In the genomic region with DNA sequence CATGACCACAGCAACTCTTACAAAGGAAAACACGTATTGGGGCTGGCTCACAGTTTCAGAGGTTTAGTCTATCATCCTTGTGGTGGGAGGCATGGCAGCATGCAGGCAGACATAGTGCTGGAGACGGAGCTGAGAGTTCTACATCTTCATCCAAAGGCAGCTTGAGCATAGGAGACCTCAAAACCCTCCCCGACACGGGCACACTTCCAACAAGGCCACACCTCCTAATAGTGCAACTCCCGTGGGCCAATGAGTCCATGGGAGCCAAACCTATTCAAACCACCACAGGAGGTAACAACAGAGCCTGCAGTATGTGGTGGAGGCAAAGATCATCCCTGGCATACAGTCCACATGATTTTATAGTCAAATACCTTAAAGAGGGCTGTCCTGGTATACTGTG, we compare ENCODE assay signal across 21 mouse cellular contexts.
"Had no signal": no experiment of that assay in that cellular context is flagged by ENCODE, and none has a peak within 500 bp of the region (broad histone marks: within the 10 kb centered on the region; RNA-seq: fewer than 3 reads in every experiment).

No protein-coding gene starts in this region.

- H3K9me3 ChIP-seq: heart, embryonic 10.5 days; hindbrain, embryonic 13.5 days; hindbrain, embryonic 15.5 days; limb, embryonic 13.5 days; limb, embryonic 15.5 days; liver, embryonic 12.5 days had no signal

- H3K36me3 ChIP-seq: hindbrain, embryonic 13.5 days; hindbrain, embryonic 15.5 days; limb, embryonic 13.5 days; limb, embryonic 15.5 days; liver, embryonic 12.5 days had no signal

- DNase-seq: gastrocnemius, postnatal 14 days; gastrocnemius, postnatal 36 days; heart, adult 18-20 months; heart, postnatal 36 days; kidney, adult 11 months; kidney, adult 8-10 months; kidney, postnatal 14 days; kidney, postnatal 36 days; layer of hippocampus, adult 9-11 months; layer of hippocampus, postnatal 36 days; left cerebral cortex, postnatal 4 days had no signal

- H3K4me1 ChIP-seq: hindbrain, embryonic 13.5 days; hindbrain, embryonic 15.5 days; limb, embryonic 13.5 days had no signal

- H3K27ac ChIP-seq: heart, embryonic 10.5 days; hindbrain, embryonic 13.5 days; hindbrain, embryonic 15.5 days; hindbrain, postnatal 0 days; limb, embryonic 13.5 days; limb, embryonic 15.5 days; liver, embryonic 12.5 days; liver, embryonic 14.5 days had no signal

- H3K4me3 ChIP-seq: heart, embryonic 10.5 days; heart, embryonic 12.5 days; hindbrain, embryonic 13.5 days; hindbrain, embryonic 15.5 days; limb, embryonic 13.5 days; limb, embryonic 15.5 days; liver, embryonic 12.5 days had no signal

- ATAC-seq: hindbrain, postnatal 0 days; intestine, embryonic 16.5 days; liver, embryonic 12.5 days had no signal

- H3K4me2 ChIP-seq: heart, embryonic 12.5 days; hindbrain, embryonic 13.5 days; hindbrain, embryonic 15.5 days; limb, embryonic 13.5 days; limb, embryonic 15.5 days; liver, embryonic 12.5 days had no signal

- H3K27me3 ChIP-seq: heart, embryonic 12.5 days; hindbrain, embryonic 13.5 days; hindbrain, embryonic 15.5 days; limb, embryonic 13.5 days; limb, embryonic 15.5 days; liver, embryonic 12.5 days had no signal

- H3K9ac ChIP-seq: heart, embryonic 12.5 days; hindbrain, embryonic 13.5 days; hindbrain, embryonic 15.5 days; limb, embryonic 13.5 days; limb, embryonic 15.5 days; liver, embryonic 12.5 days; liver, embryonic 14.5 days had no signal
